Mouse (Mus musculus): Measurements from ENCODE around the gene Tbc1d14.

Gene Tbc1d14

GRCm38 (mm10) chr5:36575745-36576144, 17.3 kb downstream of the Tbc1d14 start:
- peak; percentile 45 for DNase-seq

GRCm38 (mm10) chr5:36575227-36575626, 17.8 kb downstream of the Tbc1d14 start:
- peak; percentile 88 for DNase-seq

- DNase-seq: peak; percentile 55
These were observed 18.8 kb downstream of the Tbc1d14 start for GRCm38 (mm10) chr5:36574147-36574870.

- DNase-seq: no peak
These were observed 19.7 kb downstream of the Tbc1d14 start for GRCm38 (mm10) chr5:36573354-36573753.

GRCm38 (mm10) chr5:36571371-36571770, 21.7 kb downstream of the Tbc1d14 start:
- no peak for DNase-seq

GRCm38 (mm10) chr5:36570546-36571245, 22.4 kb downstream of the Tbc1d14 start:
- DNase-seq: peak; percentile 53

- DNase-seq: no peak
These were observed 23.0 kb downstream of the Tbc1d14 start for GRCm38 (mm10) chr5:36570098-36570497.

- DNase-seq: peak; percentile 77
These were observed 25.0 kb downstream of the Tbc1d14 start for GRCm38 (mm10) chr5:36568118-36568517.

- DNase-seq: peak; percentile 42
These were observed 25.4 kb downstream of the Tbc1d14 start for GRCm38 (mm10) chr5:36567627-36568026.

- no peak for DNase-seq
These were observed 28.5 kb downstream of the Tbc1d14 start for GRCm38 (mm10) chr5:36564530-36564929.

GRCm38 (mm10) chr5:36563741-36564140, 29.3 kb downstream of the Tbc1d14 start:
- DNase-seq: no peak

GRCm38 (mm10) chr5:36562791-36563445, 30.2 kb downstream of the Tbc1d14 start:
- DNase-seq: no peak

- peak; percentile 66 for DNase-seq
These were observed 31.6 kb downstream of the Tbc1d14 start for GRCm38 (mm10) chr5:36561509-36561908.

- DNase-seq: no peak
These were observed 32.6 kb downstream of the Tbc1d14 start for GRCm38 (mm10) chr5:36560490-36560889.

GRCm38 (mm10) chr5:36559510-36560235, 33.4 kb downstream of the Tbc1d14 start:
- DNase-seq: no peak

- no peak for DNase-seq
These were observed 34.0 kb downstream of the Tbc1d14 start for GRCm38 (mm10) chr5:36559106-36559505.

GRCm38 (mm10) chr5:36558526-36558925, 34.5 kb downstream of the Tbc1d14 start:
- DNase-seq: no peak

- peak; percentile 58 for DNase-seq
These were observed 35.3 kb downstream of the Tbc1d14 start for GRCm38 (mm10) chr5:36557584-36558308.

GRCm38 (mm10) chr5:36556906-36557305, 36.2 kb downstream of the Tbc1d14 start:
- no peak for DNase-seq

GRCm38 (mm10) chr5:36556289-36556688, 36.8 kb downstream of the Tbc1d14 start:
- no peak for DNase-seq

- no peak for DNase-seq
These were observed 38.6 kb downstream of the Tbc1d14 start for GRCm38 (mm10) chr5:36554496-36554895.

- DNase-seq: no peak
These were observed 39.2 kb downstream of the Tbc1d14 start for GRCm38 (mm10) chr5:36553886-36554285.
